Mouse (Mus musculus): ENCODE results near the gene 7530416G11Rik. TPM values are rescaled to one million over a fixed set of nuclear protein-coding genes. Genes with fewer than 3 reads are reported as not detected.

7530416G11Rik gene
- polyA plus RNA-seq, 1 experiment from 2014 or later, result not detected

- no peaks in the 10 kb centered on the region for H3K36me3 ChIP-seq (ENCODE audit: insufficient read depth, low read length)
- ATAC-seq, result no peak
- no peak for DNase-seq (ENCODE audit: low spot score)
- 70% methylated on average over 1 of the region's 1 CpGs for WGBS
- H3K4me2 ChIP-seq (replicated peaks; ENCODE audit: low read depth, low read length), result no peak overlapping the region
- H3K27me3 ChIP-seq (replicated peaks; ENCODE audit: insufficient read depth, low read length), result no peaks in the 10 kb centered on the region
- no peaks in the 10 kb centered on the region for H3K9me3 ChIP-seq (ENCODE audit: low read length)
- no peaks in the 10 kb centered on the region; the same call in 1 of the 2 replicates for H3K4me1 ChIP-seq (ENCODE audit: insufficient read depth, low read depth, low read length)
- H3K4me3 ChIP-seq (ENCODE audit: low read depth, low read length), result no peak overlapping the region
- H3K27ac ChIP-seq (ENCODE audit: low read length), result no peak overlapping the region
- no peak overlapping the region for H3K9ac ChIP-seq (replicated peaks; ENCODE audit: low read depth)
- TF ChIP-seq EP300 (IDR thresholded peaks at IDR 0.05) (no peak), CTCF (IDR thresholded peaks at IDR 0.05) (no peak)
Measured at GRCm38 (mm10) chr15:85506680-85507079, 3.7 kb upstream of the 7530416G11Rik start.

GRCm38 (mm10) chr15:85505118-85505925, 2.3 kb upstream of the 7530416G11Rik start:
- TF ChIP-seq CTCF (IDR thresholded peaks at IDR 0.05), result peak; percentile 33
- no peak for TF ChIP-seq EP300 (IDR thresholded peaks at IDR 0.05)
- peak; percentile 63 for DNase-seq (ENCODE audit: low spot score)
- Histone ChIP-seq H3K9me3 (ENCODE audit: low read length) (no peaks in the 10 kb centered on the region), H3K4me2 (replicated peaks; ENCODE audit: low read depth, low read length) (no peak overlapping the region), H3K9ac (replicated peaks; ENCODE audit: low read depth) (no peak overlapping the region), H3K36me3 (ENCODE audit: insufficient read depth, low read length) (no peaks in the 10 kb centered on the region), H3K27ac (ENCODE audit: low read length) (no peak overlapping the region), H3K4me3 (ENCODE audit: low read depth, low read length) (no peak overlapping the region), H3K27me3 (replicated peaks; ENCODE audit: insufficient read depth, low read length) (no peaks in the 10 kb centered on the region), H3K4me1 (ENCODE audit: insufficient read depth, low read depth, low read length) (no peaks in the 10 kb centered on the region; the same call in 1 of the 2 replicates)
- 44% methylated on average over 14 of the region's 14 CpGs for WGBS
- peak; percentile 64 for ATAC-seq

- 81% methylated on average over 10 of the region's 10 CpGs for WGBS
- TF ChIP-seq CTCF (IDR thresholded peaks at IDR 0.05), result no peak
- no peak for TF ChIP-seq EP300 (IDR thresholded peaks at IDR 0.05)
- ATAC-seq, result no peak
Measured at GRCm38 (mm10) chr15:85500267-85500666, 2.8 kb downstream of the 7530416G11Rik start.

GRCm38 (mm10) chr15:85497981-85498475, 5.0 kb downstream of the 7530416G11Rik start:
- H3K27ac ChIP-seq (ENCODE audit: low read length), result no peak overlapping the region
- TF ChIP-seq EP300 (IDR thresholded peaks at IDR 0.05), result no peak
- no peak for TF ChIP-seq CTCF (IDR thresholded peaks at IDR 0.05)
- no peak overlapping the region for H3K4me3 ChIP-seq (ENCODE audit: low read depth, low read length)
- no peak for DNase-seq (ENCODE audit: low spot score)
- no peak overlapping the region for H3K9ac ChIP-seq (replicated peaks; ENCODE audit: low read depth)
- no peaks in the 10 kb centered on the region for H3K4me1 ChIP-seq (ENCODE audit: insufficient read depth, low read depth, low read length)
- ATAC-seq, result no peak
- 47% methylated on average over 10 of the region's 10 CpGs for WGBS
- no peaks in the 10 kb centered on the region for H3K9me3 ChIP-seq (ENCODE audit: low read length)
- no peaks in the 10 kb centered on the region for H3K36me3 ChIP-seq (ENCODE audit: insufficient read depth, low read length)
- H3K4me2 ChIP-seq (replicated peaks; ENCODE audit: low read depth, low read length), result no peak overlapping the region
- no peaks in the 10 kb centered on the region for H3K27me3 ChIP-seq (replicated peaks; ENCODE audit: insufficient read depth, low read length)

More at GRCm38 (mm10) chr15:85500267-85500666, 2.8 kb downstream of the 7530416G11Rik start:
- Histone ChIP-seq H3K27ac (ENCODE audit: low read length) (no peak overlapping the region), H3K4me1 (ENCODE audit: insufficient read depth, low read depth, low read length) (no peaks in the 10 kb centered on the region), H3K9ac (replicated peaks; ENCODE audit: low read depth) (no peak overlapping the region), H3K9me3 (ENCODE audit: low read length) (no peaks in the 10 kb centered on the region), H3K4me2 (replicated peaks; ENCODE audit: low read depth, low read length) (no peak overlapping the region), H3K27me3 (replicated peaks; ENCODE audit: insufficient read depth, low read length) (no peaks in the 10 kb centered on the region), H3K4me3 (ENCODE audit: low read depth, low read length) (no peak overlapping the region), H3K36me3 (ENCODE audit: insufficient read depth, low read length) (no peaks in the 10 kb centered on the region)
- no peak for DNase-seq (ENCODE audit: low spot score)

GRCm38 (mm10) chr15:85497548-85497947, 5.5 kb downstream of the 7530416G11Rik start:
- TF ChIP-seq EP300 (IDR thresholded peaks at IDR 0.05) (no peak), CTCF (IDR thresholded peaks at IDR 0.05) (no peak)
- H3K4me1 ChIP-seq (ENCODE audit: insufficient read depth, low read depth, low read length), result no peaks in the 10 kb centered on the region
- H3K9ac ChIP-seq (replicated peaks; ENCODE audit: low read depth), result no peak overlapping the region
- WGBS, result 90% methylated on average over 4 of the region's 4 CpGs
- DNase-seq (ENCODE audit: low spot score) (no peak), ATAC-seq (no peak)
- H3K27me3 ChIP-seq (replicated peaks; ENCODE audit: insufficient read depth, low read length), result no peaks in the 10 kb centered on the region
- no peak overlapping the region for H3K27ac ChIP-seq (ENCODE audit: low read length)
- no peak overlapping the region for H3K4me3 ChIP-seq (ENCODE audit: low read depth, low read length)
- no peak overlapping the region for H3K4me2 ChIP-seq (replicated peaks; ENCODE audit: low read depth, low read length)
- no peaks in the 10 kb centered on the region for H3K9me3 ChIP-seq (ENCODE audit: low read length)
- H3K36me3 ChIP-seq (ENCODE audit: insufficient read depth, low read length), result no peaks in the 10 kb centered on the region

GRCm38 (mm10) chr15:85494163-85494621, 8.8 kb downstream of the 7530416G11Rik start:
- H3K4me2 ChIP-seq (replicated peaks; ENCODE audit: low read depth, low read length), result no peak overlapping the region
- WGBS, result 26% methylated on average over 11 of the region's 11 CpGs
- H3K4me3 ChIP-seq (ENCODE audit: low read depth, low read length), result no peak overlapping the region
- no peaks in the 10 kb centered on the region for H3K36me3 ChIP-seq (ENCODE audit: insufficient read depth, low read length)
- no peak overlapping the region for H3K9ac ChIP-seq (replicated peaks; ENCODE audit: low read depth)
- DNase-seq (ENCODE audit: low spot score), result no peak
- H3K9me3 ChIP-seq (ENCODE audit: low read length), result no peaks in the 10 kb centered on the region
- H3K4me1 ChIP-seq (ENCODE audit: insufficient read depth, low read depth, low read length), result no peaks in the 10 kb centered on the region
- no peak for ATAC-seq
- no peak overlapping the region for H3K27ac ChIP-seq (ENCODE audit: low read length)
- TF ChIP-seq CTCF (IDR thresholded peaks at IDR 0.05) (no peak), EP300 (IDR thresholded peaks at IDR 0.05) (no peak)
- no peaks in the 10 kb centered on the region for H3K27me3 ChIP-seq (replicated peaks; ENCODE audit: insufficient read depth, low read length)

Data from lung, postnatal 0 days (tissue).